Mouse (Mus musculus) large intestine, adult 2 months (tissue): ENCODE measurements around the gene Fam198b. TPM values are rescaled to one million over a fixed set of nuclear protein-coding genes. Genes with fewer than 3 reads are reported as not detected.

Source experiments
- DNase-seq: peaks from one replicate; pipeline ENCODE4 v3.0.0-alpha.2; 2012; ENCODE audit warnings: low read depth, low spot score
- WGBS: fragments of 180-500 bp; shearing (Covaris S2); methylation state at CpG from one replicate; pipeline ENCODE4 v1.1.7; 2018; 5-methylcytosine and 5-hydroxymethylcytosine counted together
- polyA plus RNA-seq: library from polyadenylated mRNA; depleted of rRNA; stranded (reverse); fragments of >200 nt; gene quantifications from 2 replicates; pipeline ENCODE4 v1.2.3, GENCODE M21; 2012

The Fam198b gene
- polyA plus RNA-seq, 1 experiment: 2.6 TPM

DNA sequence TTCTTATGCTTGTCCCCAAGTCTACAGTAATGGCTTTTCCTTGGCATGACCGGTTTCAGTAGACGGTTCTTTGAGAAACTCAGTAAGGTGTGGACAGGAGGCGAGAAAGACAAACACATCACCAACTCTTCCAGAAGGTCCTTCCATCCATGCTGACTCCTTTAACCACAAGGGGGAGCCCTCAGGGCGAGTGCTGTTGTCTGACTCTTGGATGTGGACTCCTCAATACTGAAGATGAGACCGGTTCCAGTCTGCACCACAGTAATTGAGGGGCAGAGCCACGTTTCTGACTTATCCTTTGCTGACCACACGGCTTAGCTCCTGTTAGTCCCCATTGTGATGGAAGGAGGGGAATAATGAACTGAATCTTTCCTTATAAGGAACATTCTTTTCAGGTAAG lies 1.2 kb upstream of the Fam198b start:
- DNase-seq: no peak
- 23% methylated on average over 7 of the region's 7 CpGs for WGBS

DNA sequence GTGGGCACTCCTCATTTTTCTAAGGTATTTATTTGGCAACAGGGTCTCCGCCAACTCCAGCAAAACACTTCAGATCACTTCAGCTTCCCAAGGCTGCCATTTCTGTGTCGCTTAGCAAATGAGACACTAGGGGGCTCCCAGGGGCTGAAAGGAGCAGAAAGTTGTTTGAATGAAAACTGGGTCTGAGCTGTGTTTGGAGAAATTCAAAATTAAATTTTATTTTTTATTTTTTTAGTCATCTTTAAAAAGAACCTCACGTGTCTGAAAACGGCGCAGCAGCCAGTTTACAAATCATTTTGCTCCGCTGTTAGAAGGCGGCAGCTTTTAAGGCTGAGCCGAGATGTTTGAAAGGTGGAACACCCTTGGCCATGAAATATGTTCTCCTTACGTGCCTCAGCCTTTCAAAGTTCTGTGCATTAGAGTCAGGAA lies 442 bp downstream of the Fam198b start:
- 10% methylated on average over 9 of the region's 9 CpGs for WGBS
- DNase-seq: no peak

GRCm38 (mm10) chr3:79885686-79886356 lies 1.5 kb downstream of the Fam198b start:
- 7% methylated on average over 19 of the region's 19 CpGs for WGBS
- no peak for DNase-seq

- DNase-seq: no peak
- 52% methylated on average over 23 of the region's 23 CpGs for WGBS
Measured at GRCm38 (mm10) chr3:79886357-79887091, 2.2 kb downstream of the Fam198b start.

DNA sequence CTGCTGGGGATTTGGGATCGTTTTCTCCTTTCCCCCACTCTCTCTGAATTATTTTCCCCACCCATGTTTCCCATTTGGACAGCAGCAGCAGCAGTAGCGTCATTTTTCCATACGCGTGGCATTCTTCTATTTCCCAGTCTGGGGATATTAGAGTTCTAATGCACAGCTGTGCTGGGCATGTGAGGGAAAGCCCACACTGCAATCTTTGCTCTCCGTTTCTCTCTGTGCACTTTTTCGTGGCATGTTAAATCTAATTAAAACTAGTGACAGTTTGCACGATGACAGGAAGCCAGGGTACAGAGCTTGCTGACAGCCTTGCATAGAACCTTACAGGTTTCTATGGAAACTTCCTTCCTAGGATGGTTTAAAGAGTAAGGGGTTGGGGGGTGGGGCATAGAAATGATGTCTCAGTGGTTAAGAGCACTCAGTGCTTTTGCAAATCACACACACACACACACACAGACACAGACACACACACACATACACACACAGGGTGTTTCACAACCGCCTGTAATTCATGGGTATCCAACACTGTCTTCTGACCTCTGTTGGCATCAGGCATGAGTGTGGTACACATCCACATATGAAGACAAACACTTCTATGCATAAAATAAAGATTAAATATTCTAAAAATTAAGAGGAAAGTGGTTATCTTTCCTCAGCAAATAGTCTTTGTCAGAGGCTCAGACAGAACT lies 3.0 kb downstream of the Fam198b start:
- 65% methylated on average over 8 of the region's 8 CpGs for WGBS
- no peak for DNase-seq

DNA sequence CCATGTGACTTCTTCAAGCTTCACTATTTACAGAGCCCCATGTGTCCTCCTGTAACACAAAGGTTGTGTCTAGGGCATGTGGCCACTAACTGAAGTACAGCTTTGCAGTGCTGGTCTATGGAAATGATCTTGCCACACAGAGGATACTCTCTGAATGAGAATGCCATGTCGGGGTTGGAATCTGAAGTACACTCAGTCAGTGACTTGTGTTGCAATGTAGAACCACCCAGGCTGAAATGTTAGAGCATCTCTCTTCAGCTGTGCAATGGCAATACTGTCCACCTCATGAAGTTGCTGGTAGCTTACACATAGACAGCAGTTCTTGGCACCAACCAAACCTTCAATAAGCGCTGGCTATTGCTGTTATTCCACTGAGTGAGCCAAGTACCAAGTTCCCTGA lies 3.6 kb downstream of the Fam198b start:
- DNase-seq: no peak
- 69% methylated on average over 2 of the region's 2 CpGs for WGBS

- no peak for DNase-seq
- WGBS: 62% methylated on average over 13 of the region's 13 CpGs
Measured at GRCm38 (mm10) chr3:79897534-79898370, 13.4 kb downstream of the Fam198b start.

- DNase-seq: no peak
Measured at GRCm38 (mm10) chr3:79898514-79898913, 14.2 kb downstream of the Fam198b start.

GRCm38 (mm10) chr3:79899906-79900305 lies 15.6 kb downstream of the Fam198b start:
- DNase-seq: no peak
- WGBS: 79% methylated on average over 9 of the region's 9 CpGs

GRCm38 (mm10) chr3:79900502-79900901 lies 16.2 kb downstream of the Fam198b start:
- WGBS: 95% methylated on average over 2 of the region's 2 CpGs
- no peak for DNase-seq

DNA sequence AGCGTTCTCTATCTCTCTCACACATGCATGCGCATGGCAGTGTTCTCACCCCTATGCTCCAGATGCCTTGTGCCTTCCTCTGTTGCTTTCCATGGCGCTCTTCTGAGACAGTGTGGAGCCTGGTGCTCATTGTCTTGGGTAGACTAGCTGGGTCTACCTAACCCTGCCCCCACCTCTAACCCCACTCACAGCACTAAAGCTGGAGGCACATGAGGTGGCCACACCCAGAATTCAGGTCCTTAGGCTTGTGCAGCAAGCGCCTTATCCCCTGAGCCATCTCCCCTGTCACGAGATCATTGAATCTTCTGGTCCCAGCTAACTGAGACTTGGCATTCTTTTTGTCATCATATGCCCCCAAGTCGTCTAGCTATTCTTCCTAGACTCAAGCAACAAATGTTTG lies 17.0 kb downstream of the Fam198b start:
- no peak for DNase-seq
- WGBS: 89% methylated on average over 6 of the region's 6 CpGs

- WGBS: 93% methylated on average over 4 of the region's 4 CpGs
- DNase-seq: no peak
Measured at GRCm38 (mm10) chr3:79901734-79902133, 17.4 kb downstream of the Fam198b start.

GRCm38 (mm10) chr3:79903803-79904202 lies 19.5 kb downstream of the Fam198b start:
- DNase-seq: no peak
- 65% methylated on average over 6 of the region's 6 CpGs for WGBS

- 82% methylated on average over 10 of the region's 10 CpGs for WGBS
- no peak for DNase-seq
Measured at GRCm38 (mm10) chr3:79904238-79904757, 20.0 kb downstream of the Fam198b start.

GRCm38 (mm10) chr3:79905397-79905796 lies 21.1 kb downstream of the Fam198b start:
- no peak for DNase-seq

GRCm38 (mm10) chr3:79906250-79907045 lies 22.1 kb downstream of the Fam198b start:
- 78% methylated on average over 5 of the region's 5 CpGs for WGBS
- no peak for DNase-seq

GRCm38 (mm10) chr3:79907223-79907622 lies 22.9 kb downstream of the Fam198b start:
- no peak for DNase-seq
- WGBS: 45% methylated on average over 7 of the region's 7 CpGs

- 67% methylated on average over 10 of the region's 10 CpGs for WGBS
- DNase-seq: no peak
Measured at GRCm38 (mm10) chr3:79910375-79911141, 26.2 kb downstream of the Fam198b start.
